Mouse (Mus musculus) myocyte (in vitro differentiated cells): ENCODE results near the gene Mga.

Source experiments
- E2F4 ChIP-seq: IDR thresholded peaks from one replicate; pipeline ENCODE4 v1.6.1; 2011; ENCODE audit warnings: mild to moderate bottlenecking, control low read depth, moderate library complexity; ENCODE audit not compliant: insufficient read depth
- MAX ChIP-seq: IDR thresholded peaks from one replicate; pipeline ENCODE4 v1.6.1; 2011; ENCODE audit warnings: low read depth, mild to moderate bottlenecking, control low read depth
- MYOD1 ChIP-seq, 3 experiments: IDR thresholded peaks; one replicate each; pipeline ENCODE4 v1.6.1; 2011; ENCODE audit warnings: control low read depth in 2 of 3, low read depth in 2 of 3, mild to moderate bottlenecking in 2 of 3, moderate library complexity in 1 of 3; ENCODE audit not compliant: insufficient read length in 2 of 3, control insufficient read depth in 1 of 3
- POLR2A ChIP-seq: IDR thresholded peaks from one replicate; pipeline ENCODE4 v1.6.1; 2011; ENCODE audit warnings: low read depth, mild to moderate bottlenecking, control low read depth, moderate library complexity; ENCODE audit not compliant: insufficient read length
- POLR2AphosphoS2 ChIP-seq: IDR thresholded peaks from one replicate; pipeline ENCODE4 v1.6.1; 2011; ENCODE audit warnings: low read depth, control low read depth; ENCODE audit not compliant: insufficient read length
- USF1 ChIP-seq: IDR thresholded peaks from one replicate; pipeline ENCODE4 v1.6.1; 2011; ENCODE audit warnings: low read depth, mild to moderate bottlenecking, control low read depth, moderate library complexity

GRCm38 (mm10) chr2:119997354-119997753, 100.3 kb downstream of the Mga start:
- TF ChIP-seq POLR2A, result no peak
- TF ChIP-seq USF1, result no peak
- TF ChIP-seq E2F4, result no peak
- no peak for TF ChIP-seq MAX
- no peak for TF ChIP-seq MYOD1 (IDR thresholded peaks at IDR 0.05; ENCODE audit: control insufficient read depth in 1 of 3, insufficient read length in 2 of 3, low read depth in 2 of 3)
- TF ChIP-seq POLR2AphosphoS2, result no peak
